Mouse (Mus musculus): ENCODE measurements around the gene Adrb1. TPM values are rescaled to one million over a fixed set of nuclear protein-coding genes. Genes with fewer than 3 reads are reported as not detected.
"Not testable (repeated sequence)": the region's sequence is repeated elsewhere in the genome, so short reads cannot be mapped to it uniquely, and the experiment has no call there.

Gene Adrb1
- total RNA-seq, 2 experiments from 2014 or later = 43.2 to 50.9 TPM

DNA sequence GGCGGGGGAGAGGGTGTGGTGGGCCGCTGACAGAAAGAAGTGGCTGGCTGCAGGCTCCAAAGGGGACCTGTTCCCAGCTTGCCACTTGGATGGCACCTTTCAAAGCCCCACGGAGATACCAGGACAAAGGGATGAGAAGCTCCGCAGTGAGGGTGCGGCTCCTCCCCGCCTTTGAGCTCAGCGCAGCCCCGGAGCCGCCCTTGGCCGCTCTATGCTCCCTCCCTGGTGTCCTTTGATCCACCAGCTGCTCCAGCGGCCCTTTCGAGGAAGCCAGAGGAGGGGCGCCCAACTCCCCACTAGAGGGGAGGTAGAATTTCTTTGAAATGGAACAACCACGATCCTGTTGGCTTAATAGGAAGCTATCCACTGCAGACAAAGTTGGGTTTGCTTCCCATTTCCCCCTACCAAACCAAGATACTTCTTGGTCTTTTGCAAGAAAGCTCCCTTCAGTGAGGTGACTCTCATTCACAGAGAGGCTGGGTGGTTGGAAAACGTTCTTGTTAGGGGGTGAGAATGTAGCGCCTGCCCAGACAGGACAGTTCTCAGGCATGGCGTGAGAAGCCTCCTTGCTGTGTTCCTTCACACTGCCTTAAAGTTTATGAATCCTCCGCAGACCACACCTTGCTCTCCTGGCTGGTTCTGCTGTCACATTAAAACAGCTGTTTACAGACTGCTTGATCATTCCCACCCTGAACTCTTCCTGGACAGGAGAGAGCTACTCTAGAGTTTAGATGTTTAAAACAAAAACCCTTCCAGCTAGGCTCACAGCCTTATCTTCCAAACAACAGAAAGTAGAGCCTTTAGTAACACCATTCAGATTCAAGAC is 54.1 kb downstream of the Adrb1 start:
- DNase-seq (ENCODE audit: low spot score in 2 of 2) = no peak
- intact Hi-C loops (cut with DNase I) = loop anchor here (2.0 kb wide), 2 partner anchors 55 to 209 kb away; no protein-coding TSS in a partner anchor

DNA sequence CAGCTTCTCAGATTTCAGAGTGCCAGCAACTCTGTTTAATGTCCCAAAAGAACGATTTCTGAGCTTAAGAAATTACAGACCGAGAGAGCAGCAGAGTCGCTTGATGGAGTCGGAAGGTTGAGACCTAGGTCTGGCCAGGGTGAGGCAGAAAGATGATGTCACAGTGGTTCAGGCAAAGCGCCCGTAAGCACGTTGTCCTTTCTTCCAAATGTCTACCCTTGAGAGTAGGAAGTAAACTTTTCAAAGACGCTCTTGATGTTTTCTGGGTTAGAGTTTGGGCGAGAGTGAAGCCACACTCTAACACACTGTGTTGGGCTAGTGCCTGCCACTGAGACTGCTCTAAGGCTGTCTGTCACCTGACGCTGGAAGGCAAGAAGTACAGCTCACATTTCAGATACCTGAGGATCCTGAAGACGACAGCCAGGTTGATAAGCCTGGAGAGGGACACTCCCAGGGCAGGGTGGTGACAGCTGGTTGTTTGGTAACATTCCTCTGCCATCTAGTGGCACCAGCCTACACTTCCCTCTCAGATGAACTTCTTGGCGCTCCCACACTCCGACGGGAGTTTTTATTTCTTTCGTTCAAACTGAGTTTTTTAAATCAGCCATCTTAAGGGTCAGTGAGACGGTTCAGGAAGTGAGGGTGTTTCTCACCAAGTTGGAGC is 54.9 kb downstream of the Adrb1 start:
- intact Hi-C loops (cut with DNase I) = loop anchor here (1.0 to 2.0 kb wide), 2 partner anchors 210 to 354 kb away; no protein-coding TSS in a partner anchor

DNA sequence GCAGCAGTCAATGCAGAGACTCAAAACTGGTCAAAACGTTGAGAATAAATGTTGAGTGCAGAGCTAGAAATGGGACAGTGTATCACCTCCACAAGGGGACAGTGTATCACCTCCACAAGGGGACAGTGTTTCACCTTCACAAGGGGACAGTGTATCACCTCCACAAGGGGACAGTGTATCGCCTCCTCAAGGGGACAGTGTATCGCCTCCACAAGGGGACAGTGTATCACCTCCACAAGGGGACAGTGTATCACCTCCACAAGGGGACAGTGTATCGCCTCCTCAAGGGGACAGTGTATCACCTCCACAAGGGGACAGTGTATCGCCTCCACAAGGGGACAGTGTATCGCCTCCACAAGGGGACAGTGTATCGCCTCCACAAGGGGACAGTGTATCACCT is 56.5 kb downstream of the Adrb1 start:
- intact Hi-C loops (cut with DNase I); DNase-seq (ENCODE audit: low spot score in 2 of 2): not testable (repeated sequence)

More for the DNA sequence above, 54.9 kb downstream of the Adrb1 start:
- DNase-seq (ENCODE audit: low spot score in 2 of 2) = no peak

Other genes starting within 250 kb of the Adrb1 start
- 10 to 100 TPM in 1 of 2 experiments, 1 to 10 TPM in 1; 9.5 to 11.2 TPM for gene Dclre1a, start 174.0 kb upstream of the Adrb1 start, total RNA-seq (2021)
- 10 to 100 TPM; 11.8 to 14.5 TPM for gene Nhlrc2, start 173.9 kb upstream of the Adrb1 start, total RNA-seq (2021)
- 10 to 100 TPM; 48.3 to 56.6 TPM for gene Ccdc186, start 100.0 kb downstream of the Adrb1 start, total RNA-seq (2021)
- under 1 TPM; 0.59 to 0.75 TPM for gene Tdrd1, start 104.0 kb downstream of the Adrb1 start, total RNA-seq (2021)
- not detected for gene Vwa2, start 152.1 kb downstream of the Adrb1 start, total RNA-seq (2021)

Measured in left cerebral cortex, postnatal 36 days (tissue).